Mouse (Mus musculus) MEL (cell line): ENCODE data around the gene Omd.

ENCODE experiments used
- CTCF ChIP-seq, 3 experiments: IDR thresholded peaks in 2 of 3; conservative IDR thresholded peaks in 1 of 3; 2 replicates each; pipeline ENCODE4 v1.5.1; 2011 to 2012; ENCODE audit warnings: low read length in 3 of 3, low read depth in 2 of 3, mild to moderate bottlenecking in 2 of 3, improper control_type of control experiment in 1 of 3, inconsistent platforms in 1 of 3, mixed read lengths in 1 of 3, moderate library complexity in 1 of 3; ENCODE audit not compliant: control insufficient read depth in 1 of 3, insufficient read depth in 1 of 3, poor library complexity in 1 of 3, severe bottlenecking in 1 of 3
- EP300 ChIP-seq, 2 experiments: IDR thresholded peaks; 2 replicates each; pipeline ENCODE4 v1.6.1; 2011; ENCODE audit warnings: improper control_type of control experiment in 2 of 2, low read length in 2 of 2, low read depth in 1 of 2, mild to moderate bottlenecking in 1 of 2
- ETS1 ChIP-seq: IDR thresholded peaks from 2 replicates; pipeline ENCODE4 v1.6.1; 2012; ENCODE audit warnings: low read depth, mild to moderate bottlenecking, inconsistent platforms, low read length, improper control_type of control experiment, moderate library complexity
- GATA1 ChIP-seq: IDR thresholded peaks from 2 replicates; pipeline ENCODE4 v1.6.1; 2011; ENCODE audit warnings: low read depth, low read length, improper control_type of control experiment
- MXI1 ChIP-seq: IDR thresholded peaks from 2 replicates; pipeline ENCODE4 v1.6.1; 2011; ENCODE audit warnings: mild to moderate bottlenecking, low read depth, low read length, improper control_type of control experiment
- POLR2A ChIP-seq, 2 experiments: IDR thresholded peaks; 2 replicates each; pipeline ENCODE4 v1.6.1; 2011 to 2012; ENCODE audit warnings: low read length in 2 of 2, mild to moderate bottlenecking in 2 of 2, control low read depth in 1 of 2, improper control_type of control experiment in 1 of 2, low read depth in 1 of 2, moderate library complexity in 1 of 2; ENCODE audit not compliant: control insufficient read depth in 1 of 2, insufficient read depth in 1 of 2, poor library complexity in 1 of 2
- POLR2AphosphoS2 ChIP-seq: IDR thresholded peaks from 2 replicates; pipeline ENCODE4 v1.6.1; 2011; ENCODE audit warnings: low read length, improper control_type of control experiment
- USF2 ChIP-seq, 2 experiments: IDR thresholded peaks; 2 replicates each; pipeline ENCODE4 v1.6.1; 2011 to 2012; ENCODE audit warnings: improper control_type of control experiment in 2 of 2, low read length in 2 of 2, borderline replicate concordance in 1 of 2, inconsistent platforms in 1 of 2, low read depth in 1 of 2, mild to moderate bottlenecking in 1 of 2; ENCODE audit not compliant: insufficient read depth in 1 of 2

- no peak for TF ChIP-seq GATA1
- peak; percentile 45 to 79 (median 76) for TF ChIP-seq CTCF (IDR thresholded peaks at IDR 0.05 in 2 of 3, conservative IDR thresholded peaks at IDR 0.05 in 1 of 3; ENCODE audit: control insufficient read depth in 1 of 3, insufficient read depth in 1 of 3, low read depth in 2 of 3, low read length in 3 of 3, poor library complexity in 1 of 3, severe bottlenecking in 1 of 3)
- TF ChIP-seq ETS1, result no peak
- no peak for TF ChIP-seq USF2 (IDR thresholded peaks at IDR 0.05; ENCODE audit: borderline replicate concordance in 1 of 2, insufficient read depth in 1 of 2, low read depth in 1 of 2, low read length in 2 of 2)
- no peak for TF ChIP-seq POLR2AphosphoS2
- no peak for TF ChIP-seq MXI1
- no peak for TF ChIP-seq POLR2A (IDR thresholded peaks at IDR 0.05; ENCODE audit: control insufficient read depth in 1 of 2, insufficient read depth in 1 of 2, low read depth in 1 of 2, low read length in 2 of 2, poor library complexity in 1 of 2)
- no peak for TF ChIP-seq EP300 (IDR thresholded peaks at IDR 0.05; ENCODE audit: low read depth in 1 of 2, low read length in 2 of 2)
These were observed 23.1 kb upstream of the Omd start for GRCm38 (mm10) chr13:49559185-49559584.
